ENCODE assay signal across 11 mouse cellular contexts in the genomic region with DNA sequence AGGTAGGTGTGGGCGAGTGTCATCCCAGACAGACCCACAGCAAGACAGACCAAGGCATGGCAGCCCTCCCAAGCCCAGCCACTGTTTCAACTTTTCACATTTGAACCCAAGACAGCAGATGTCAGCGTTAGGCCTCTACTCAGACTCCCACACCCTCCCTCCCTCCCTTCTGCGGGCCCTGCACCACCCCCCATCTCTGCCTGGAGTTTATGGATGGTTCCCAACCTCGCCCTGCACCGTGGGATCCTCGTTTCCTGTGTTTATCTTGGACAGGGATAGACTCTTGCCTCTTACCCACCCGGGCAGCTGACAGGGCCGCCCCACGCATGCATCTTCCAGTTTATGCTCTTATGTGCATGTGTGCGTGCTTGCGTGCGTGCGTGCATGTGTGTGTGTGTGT.
DNase-seq lines count a peak whose midpoint lies in the region; ATAC-seq and TF ChIP-seq lines count a peak whose summit lies in the region.
"Had no signal": no experiment of that assay in that cellular context is flagged by ENCODE, and none has a peak within 500 bp of the region (broad histone marks: within the 10 kb centered on the region; RNA-seq: fewer than 3 reads in every experiment).

No protein-coding gene starts in this region.

- H3K4me3 ChIP-seq in heart, embryonic 11.5 days (ENCODE audit: low read depth, low read length): no peak overlapping the region
- no peak overlapping the region for H3K4me3 ChIP-seq in heart, postnatal 0 days (ENCODE audit: low read depth, low read length)
- H3K4me3 ChIP-seq in lung, postnatal 0 days (ENCODE audit: low read depth, low read length): no peak overlapping the region
- H3K4me3 ChIP-seq: left cerebral cortex, adult 2 months had no signal

- H3K27me3 ChIP-seq in heart, embryonic 11.5 days (ENCODE audit: control insufficient read depth, insufficient read depth, low read length): peaks cover 25% of the 10 kb centered on the region
- H3K27me3 ChIP-seq in heart, postnatal 0 days (ENCODE audit: control insufficient read depth, insufficient read depth, low read length): peaks cover 22% of the 10 kb centered on the region; the same call in 1 of the 2 replicates
- H3K27me3 ChIP-seq in lung, postnatal 0 days (replicated peaks; ENCODE audit: insufficient read depth, low read length): peaks cover 8% of the 10 kb centered on the region; the same call in 1 of the 2 replicates

- no peaks in the 10 kb centered on the region for H3K36me3 ChIP-seq in heart, embryonic 11.5 days (ENCODE audit: control insufficient read depth, insufficient read depth, low read length)
- H3K36me3 ChIP-seq in heart, postnatal 0 days (replicated peaks; ENCODE audit: control insufficient read depth, insufficient read depth, low read length): no peaks in the 10 kb centered on the region
- no peaks in the 10 kb centered on the region for H3K36me3 ChIP-seq in lung, postnatal 0 days (ENCODE audit: insufficient read depth, low read length)

- no peak for DNase-seq in heart, postnatal 36 days
- peak; percentile 57 for DNase-seq in NIH3T3 (ENCODE audit: low read depth)
- DNase-seq in heart, postnatal 0 days (ENCODE audit: low spot score): no peak
- peak; percentile 51 for DNase-seq in lung, postnatal 0 days (ENCODE audit: low spot score)
- no peak for DNase-seq in layer of hippocampus, adult 8-10 months (ENCODE audit: low spot score in 2 of 2)
- no peak for DNase-seq in T-cell, adult 2 months (ENCODE audit: low spot score)
- DNase-seq in adrenal gland, postnatal 25 days: no peak
- DNase-seq: cerebellum, postnatal 10 days had no signal

- H3K9ac ChIP-seq in heart, embryonic 11.5 days (ENCODE audit: low read depth, low read length): no peak overlapping the region
- H3K9ac ChIP-seq in heart, postnatal 0 days (replicated peaks; ENCODE audit: low read depth, low read length): no peak overlapping the region
- H3K9ac ChIP-seq in lung, postnatal 0 days (replicated peaks; ENCODE audit: low read depth): no peak overlapping the region

- 40% methylated on average over 13 of the region's 13 CpGs for WGBS in heart, embryonic 11.5 days (ENCODE audit: insufficient replicate concordance)
- WGBS in heart, postnatal 0 days: 35% methylated on average over 13 of the region's 13 CpGs
- WGBS in lung, postnatal 0 days: 23% methylated on average over 13 of the region's 13 CpGs

- no peaks in the 10 kb centered on the region for H3K9me3 ChIP-seq in heart, embryonic 11.5 days (replicated peaks; ENCODE audit: control insufficient read depth, low read length)
- H3K9me3 ChIP-seq in heart, postnatal 0 days (replicated peaks; ENCODE audit: control insufficient read depth, low read length): no peaks in the 10 kb centered on the region
- no peaks in the 10 kb centered on the region for H3K9me3 ChIP-seq in lung, postnatal 0 days (ENCODE audit: low read length)

- peak; percentile 71 for ATAC-seq in heart, embryonic 11.5 days (replicated peaks; ENCODE audit: insufficient number of reproducible peaks, low FRiP score, low TSS enrichment)
- ATAC-seq in heart, postnatal 0 days (ENCODE audit: insufficient read depth, low read depth): peak; percentile 30; the same call in 1 of the 2 replicates
- peak; percentile 69 for ATAC-seq in lung, postnatal 0 days
- ATAC-seq: forebrain, embryonic 16.5 days had no signal

- intact Hi-C loops in heart, postnatal 36 days (cut with DNase I): no loop called here

- H3K4me2 ChIP-seq in heart, embryonic 11.5 days: no peak overlapping the region
- no peak overlapping the region for H3K4me2 ChIP-seq in heart, postnatal 0 days (ENCODE audit: low read depth, low read length)
- H3K4me2 ChIP-seq in lung, postnatal 0 days (replicated peaks; ENCODE audit: low read depth, low read length): no peak overlapping the region

- no peak for TF ChIP-seq EP300 in heart, postnatal 0 days (IDR thresholded peaks at IDR 0.05; ENCODE audit: low read depth)
- 0 out of 2 replicates have a peak, but pooled peaks have one; percentile 21 for TF ChIP-seq EP300 in lung, postnatal 0 days (IDR thresholded peaks at IDR 0.05)

- no peak for TF ChIP-seq CTCF in heart, postnatal 0 days (IDR thresholded peaks at IDR 0.05; ENCODE audit: low read depth)
- TF ChIP-seq CTCF in lung, postnatal 0 days (IDR thresholded peaks at IDR 0.05): no peak

- H3K4me1 ChIP-seq in heart, embryonic 11.5 days (ENCODE audit: control insufficient read depth, insufficient read depth, low read length): peaks cover 7% of the 10 kb centered on the region
- H3K4me1 ChIP-seq in heart, postnatal 0 days (ENCODE audit: control insufficient read depth, insufficient read depth): no peaks in the 10 kb centered on the region
- no peaks in the 10 kb centered on the region for H3K4me1 ChIP-seq in lung, postnatal 0 days (ENCODE audit: insufficient read depth, low read depth, low read length)

- H3K27ac ChIP-seq in heart, embryonic 11.5 days (ENCODE audit: low read depth, low read length): no peak overlapping the region
- H3K27ac ChIP-seq in heart, postnatal 0 days (ENCODE audit: low read depth): no peak overlapping the region
- no peak overlapping the region for H3K27ac ChIP-seq in lung, postnatal 0 days (ENCODE audit: low read length)
- H3K27ac ChIP-seq: left cerebral cortex, adult 2 months had no signal

Comparison
In these comparisons a context has a peak if more than half of its experiments do, and no peak if none do; other contexts are left out.
1. DNase-seq: peak in NIH3T3 (single experiment) and lung, postnatal 0 days (single experiment); none in heart, postnatal 36 days (0 of 2), heart, postnatal 0 days (single experiment), layer of hippocampus, adult 8-10 months (0 of 2), T-cell, adult 2 months (single experiment) and adrenal gland, postnatal 25 days (single experiment).
2. Peak in every context shown above with its lines, with median percentiles within 50 percentile points of each other: ATAC-seq.